Mouse (Mus musculus) lung, postnatal 10 days (tissue): Measurements from ENCODE around the gene Ccdc66.

Source experiments
- DNase-seq: peaks from one replicate; pipeline ENCODE4 v3.0.0; 2021

Gene Ccdc66

GRCm38 (mm10) chr14:27507894-27508643, at the start of gene Ccdc66:
TSS of gene Ccdc66 (minus strand) at chr14:27508460.
- DNase-seq = peak; percentile 99

DNA sequence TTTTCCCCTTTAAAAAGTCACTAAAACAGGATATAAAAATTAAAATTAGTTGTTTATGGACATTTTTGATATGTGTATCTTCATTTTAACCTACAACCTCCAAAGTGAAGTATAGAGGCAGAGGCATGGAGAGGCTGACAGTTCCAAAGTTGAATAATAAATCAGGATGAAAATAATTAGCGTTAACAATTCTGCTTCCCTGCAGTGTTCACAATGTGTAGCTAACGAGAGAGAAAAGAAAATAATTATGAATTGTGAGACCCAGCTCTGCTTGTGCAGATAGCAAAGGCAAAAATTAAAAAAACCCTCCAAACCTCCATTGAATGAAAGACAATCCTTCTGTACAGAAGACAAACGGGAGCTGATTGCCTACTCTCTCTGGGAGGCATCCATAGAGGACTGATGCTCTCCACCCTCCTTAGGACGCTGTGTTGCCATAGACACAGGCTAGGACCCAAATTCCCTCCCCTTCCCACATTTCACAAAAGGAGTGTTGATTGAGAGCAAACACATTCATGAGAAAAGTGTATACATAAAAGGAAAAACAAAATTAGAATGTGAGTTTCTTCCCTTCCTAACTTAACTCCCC, 35.7 kb upstream of the Ccdc66 start:
- DNase-seq = no peak

DNA sequence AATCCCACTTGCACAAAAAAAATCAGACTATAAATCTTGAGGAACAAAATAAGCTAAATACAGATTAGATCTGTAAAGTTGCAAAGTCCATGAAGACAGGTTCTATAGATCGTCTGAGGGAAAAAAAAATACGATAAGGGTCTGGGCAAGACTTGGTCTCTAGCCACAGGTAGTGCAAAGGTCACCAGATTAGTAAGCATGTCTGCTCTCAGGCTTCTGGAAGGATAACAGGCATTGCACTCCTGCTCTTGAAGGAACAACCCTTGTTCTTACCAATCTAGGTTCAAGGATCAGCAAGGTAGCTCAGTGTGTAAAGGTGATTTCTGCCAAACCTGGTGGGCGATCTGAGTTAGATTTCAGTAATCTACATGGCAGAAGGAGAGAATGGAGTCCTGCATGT, 28.2 kb upstream of the Ccdc66 start:
- DNase-seq = no peak

DNA sequence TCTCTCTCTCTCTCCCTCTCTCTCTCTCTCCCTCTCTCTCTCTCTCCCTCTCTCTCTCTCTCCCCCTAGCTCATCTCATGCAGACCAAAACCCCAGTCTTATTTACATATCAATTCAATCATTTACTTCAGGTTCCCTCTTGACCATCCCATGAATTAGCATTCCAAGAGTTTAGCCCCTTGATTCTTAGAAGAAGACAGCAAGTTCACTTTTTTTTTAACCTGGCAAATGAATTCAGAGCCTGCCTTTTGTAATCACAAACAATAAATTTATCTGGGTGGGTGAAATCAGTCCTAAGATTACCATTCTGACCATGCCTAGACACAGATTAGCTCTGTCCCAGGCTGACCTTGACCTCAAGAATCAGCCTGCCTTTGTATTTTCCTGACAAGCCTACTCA, 16.3 kb upstream of the Ccdc66 start:
- no peak for DNase-seq

- no peak for DNase-seq
These were observed 513 bp upstream of the Ccdc66 start for GRCm38 (mm10) chr14:27508644-27509301.

- DNase-seq = no peak
These were observed 7.2 kb downstream of the Ccdc66 start for GRCm38 (mm10) chr14:27501096-27501495.

DNA sequence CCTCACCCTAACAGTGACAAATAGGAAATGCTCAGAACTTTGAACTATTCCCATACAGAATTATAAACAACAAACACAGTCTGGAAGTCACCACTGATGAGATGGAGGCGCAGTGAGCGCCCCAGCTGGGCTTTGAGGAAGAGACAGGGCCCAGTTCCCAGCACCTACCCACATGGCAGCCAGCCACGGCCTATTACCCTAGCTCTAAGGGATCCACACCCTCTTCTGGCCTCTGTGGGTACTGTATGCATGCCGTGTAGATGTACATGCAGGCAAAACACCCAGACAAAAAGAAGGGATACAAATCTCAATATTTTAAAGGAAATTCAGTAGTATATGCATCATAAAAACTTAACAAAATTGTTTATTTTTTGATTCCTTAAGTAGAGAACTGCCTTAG, 14.7 kb downstream of the Ccdc66 start:
- DNase-seq = peak; percentile 18

- DNase-seq = no peak
These were observed 16.9 kb downstream of the Ccdc66 start for GRCm38 (mm10) chr14:27491399-27491798.

DNA sequence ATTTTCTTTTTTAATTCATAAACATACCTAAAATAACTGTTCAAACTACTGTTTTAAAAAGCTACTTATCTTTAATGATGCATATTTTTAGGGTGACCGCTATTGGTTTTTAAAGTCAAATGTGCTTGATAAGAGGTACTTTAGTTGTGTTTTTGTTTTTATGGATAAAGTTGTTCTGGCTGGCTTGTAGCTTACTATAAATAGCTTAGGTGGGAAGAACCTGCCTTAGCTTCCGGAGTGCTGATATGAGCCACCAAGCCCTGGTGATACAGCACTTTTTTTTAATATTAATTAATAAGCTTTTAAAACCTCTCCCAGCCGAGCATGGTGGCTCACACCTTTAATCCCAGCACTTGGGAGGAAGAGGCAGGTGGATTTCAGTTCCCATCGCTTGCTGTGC, 61.3 kb downstream of the Ccdc66 start:
- no peak for DNase-seq

GRCm38 (mm10) chr14:27444851-27445281, 63.4 kb downstream of the Ccdc66 start:
- DNase-seq = no peak

GRCm38 (mm10) chr14:27440921-27441320, 67.3 kb downstream of the Ccdc66 start:
- DNase-seq = peak; percentile 23

DNA sequence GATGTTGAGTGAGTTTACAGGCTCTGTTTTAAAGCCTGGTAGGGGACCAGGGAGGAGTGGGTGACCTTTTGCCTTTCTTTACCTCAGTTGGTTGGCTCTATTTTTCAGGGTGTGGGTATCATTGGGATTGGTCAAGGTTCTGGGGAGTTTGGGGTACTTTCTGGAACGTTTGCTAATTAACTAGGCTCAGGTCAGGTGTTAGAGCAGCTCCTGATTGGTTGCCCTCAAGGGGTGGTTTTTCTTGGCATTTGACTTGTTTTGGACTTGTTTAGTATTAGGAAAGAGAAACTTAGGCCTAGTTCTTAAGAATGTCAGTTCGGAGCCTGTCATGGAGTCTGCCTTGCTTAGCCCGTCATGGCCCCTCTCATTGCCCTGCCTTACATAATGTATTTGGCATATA, 71.4 kb downstream of the Ccdc66 start:
- DNase-seq = no peak

DNA sequence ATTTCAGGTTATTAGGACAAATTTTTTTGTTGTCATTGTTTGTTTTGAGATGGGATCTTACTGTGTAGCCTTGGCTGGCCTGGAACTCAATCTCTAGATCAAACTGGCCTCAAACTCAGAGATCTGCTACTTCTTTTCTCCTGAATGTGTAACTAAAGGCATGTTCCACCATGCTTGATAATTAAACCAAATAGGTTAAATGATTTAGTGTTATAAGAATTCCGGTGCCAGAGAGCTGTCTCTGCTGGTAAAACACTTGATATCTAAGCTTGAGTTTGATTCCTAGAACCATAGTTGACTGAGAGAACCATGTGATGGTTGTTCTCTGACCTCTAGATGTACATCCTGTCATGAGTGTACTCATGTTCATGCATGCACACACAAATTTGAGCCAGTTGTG, 72.1 kb downstream of the Ccdc66 start:
- DNase-seq = no peak

GRCm38 (mm10) chr14:27432064-27432463, 76.2 kb downstream of the Ccdc66 start:
- DNase-seq = no peak
